Mouse (Mus musculus) heart, postnatal 0 days (tissue): ENCODE data around the gene Pdzd9.

ENCODE experiments used
- CTCF ChIP-seq: IDR thresholded peaks from 2 replicates; pipeline ENCODE4 v1.5.1; 2016; ENCODE audit warnings: antibody characterized with exemption, control low read depth, low read depth
- EP300 ChIP-seq: IDR thresholded peaks from 2 replicates; pipeline ENCODE4 v1.6.1; 2016; ENCODE audit warnings: antibody characterized with exemption, low read depth

DNA sequence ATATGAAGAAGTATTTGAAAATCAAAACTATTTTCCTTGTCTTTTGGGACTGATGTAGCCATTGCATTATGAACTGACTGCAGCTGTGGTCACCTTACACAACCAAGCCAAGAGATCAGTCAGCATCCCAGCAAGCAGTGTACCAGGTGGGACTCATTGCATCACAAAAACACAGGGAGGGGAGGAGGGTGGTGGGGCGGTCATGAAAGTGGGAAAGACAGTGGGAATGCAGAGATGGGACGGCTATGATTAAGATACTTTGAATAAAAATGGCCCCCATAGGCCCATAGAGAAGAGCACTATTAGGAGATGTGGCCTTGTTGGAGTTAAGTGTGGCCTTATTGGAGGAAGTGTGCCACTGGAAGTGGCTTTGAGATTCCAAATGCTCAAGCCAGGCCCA, 26.2 kb upstream of the Pdzd9 start:
- TF ChIP-seq CTCF, result no peak
- no peak for TF ChIP-seq EP300
